Mouse (Mus musculus) hindbrain, postnatal 0 days (tissue): ENCODE measurements around the gene Card11. TPM values are rescaled to one million over a fixed set of nuclear protein-coding genes. Genes with fewer than 3 reads are reported as not detected.

Experiments
- ATAC-seq: fragments of 200-750 bp; cut with Nextera tagmentation; 2 replicates; pipeline ENCODE4 v1.8.0; 2017; ENCODE audit warnings: mild to moderate bottlenecking, moderate TSS enrichment, moderate library complexity
- DNase-seq: peaks from one replicate; pipeline ENCODE4 v3.0.0-alpha.2; 2015; ENCODE audit warnings: low spot score
- H3K27ac ChIP-seq: fragments of 300-500 bp; sonication (generic); 2 replicates; pipeline ENCODE4 v1.5.1; 2014; ENCODE audit warnings: mild to moderate bottlenecking
- H3K27me3 ChIP-seq: fragments of 300-500 bp; sonication (generic); 2 replicates; pipeline ENCODE4 v1.6.1; 2014; ENCODE audit warnings: low read length, mixed read lengths; ENCODE audit not compliant: insufficient read depth
- H3K36me3 ChIP-seq: fragments of 300-500 bp; sonication (generic); 2 replicates; pipeline ENCODE4 v1.6.1; 2014; ENCODE audit warnings: low read length, mixed read lengths; ENCODE audit not compliant: insufficient read depth
- H3K4me1 ChIP-seq: fragments of 300-500 bp; sonication (generic); 2 replicates; pipeline ENCODE4 v1.6.1; 2014; ENCODE audit warnings: antibody characterized with exemption, low read length, mixed read lengths; ENCODE audit not compliant: insufficient read depth
- H3K4me2 ChIP-seq: fragments of 300-500 bp; sonication (generic); 2 replicates; pipeline ENCODE4 v1.6.1; 2014; ENCODE audit warnings: low read depth, mild to moderate bottlenecking, low read length, moderate library complexity, mixed read lengths
- H3K4me3 ChIP-seq: fragments of 300-500 bp; sonication (generic); 2 replicates; pipeline ENCODE4 v1.5.1; 2014; ENCODE audit warnings: low read length
- H3K9ac ChIP-seq: fragments of 300-500 bp; sonication (generic); replicated peaks from 2 replicates; pipeline ENCODE4 v1.6.1; 2014; ENCODE audit warnings: mild to moderate bottlenecking, low read length, moderate library complexity, mixed read lengths
- H3K9me3 ChIP-seq: fragments of 300-500 bp; sonication (generic); 2 replicates; pipeline ENCODE4 v1.6.1; 2016; ENCODE audit warnings: low read length, mixed read lengths
- CTCF ChIP-seq: IDR thresholded peaks from 2 replicates; pipeline ENCODE4 v1.5.1; 2016; ENCODE audit warnings: antibody characterized with exemption, control low read depth, low read depth
- WGBS: fragments of 180-500 bp; shearing (Covaris S2); extraction: QIAGEN DNeasy Blood & Tissue Kit; methylation state at CpG from one replicate; pipeline ENCODE4 v1.1.7; 2014; 5-methylcytosine and 5-hydroxymethylcytosine counted together
- polyA plus RNA-seq: library from polyadenylated mRNA; unstranded; fragments of >200 nt; fragmentation: Nextera tagmentation; extraction: Ambion mirVana; gene quantifications from 2 replicates; pipeline ENCODE4 v1.2.1, GENCODE M21; 2015
- total RNA-seq: library from RNA; depleted of rRNA; stranded (reverse); fragments of >200 nt; gene quantifications from 2 replicates; pipeline ENCODE4 v1.2.3, GENCODE M21; 2014

Card11 gene
- total and polyA plus RNA-seq, 2 experiments from 2014 or later: 0.18 TPM; not detected in 1

DNA sequence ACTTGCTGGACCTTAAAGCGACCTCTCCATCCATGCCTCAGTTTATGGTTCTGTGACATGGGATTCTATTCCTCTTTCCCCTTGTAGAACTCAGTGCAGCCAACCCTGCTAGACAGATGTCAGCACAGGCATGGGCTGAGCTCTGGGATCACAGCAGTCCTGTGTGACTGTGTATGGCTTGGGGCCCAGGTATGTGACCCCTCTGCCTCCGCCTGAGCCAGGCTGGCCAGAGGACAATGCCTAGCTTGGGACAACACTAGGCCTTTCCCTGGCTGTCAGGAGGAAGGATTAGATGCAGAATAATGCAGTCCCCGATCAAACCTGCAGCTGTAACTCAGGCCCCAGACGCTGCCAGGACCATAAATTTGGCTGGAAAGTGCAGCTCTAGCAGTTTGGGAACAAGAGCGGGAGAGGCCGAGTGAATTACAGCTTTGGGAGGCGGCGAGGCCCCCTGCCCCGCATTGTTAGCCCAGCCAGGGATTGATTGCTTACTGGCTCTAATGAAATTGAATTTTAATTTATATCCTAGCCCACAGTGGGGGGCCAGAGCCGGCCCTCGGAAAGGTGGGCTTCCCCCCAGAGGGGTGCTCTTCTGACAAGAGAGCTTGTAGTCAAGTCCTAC is 144.4 kb downstream of the Card11 start:
- Histone ChIP-seq H3K4me1 (no peaks in the 10 kb centered on the region), H3K9ac (no peak overlapping the region), H3K27ac (no peak overlapping the region), H3K27me3 (no peaks in the 10 kb centered on the region), H3K4me2 (no peak overlapping the region), H3K9me3 (peaks cover 5% of the 10 kb centered on the region; the same call in 1 of the 2 replicates), H3K4me3 (no peak overlapping the region), H3K36me3 (no peaks in the 10 kb centered on the region)
- DNase-seq (no peak), ATAC-seq (no peak)
- WGBS: 49% methylated on average over 11 of the region's 11 CpGs
- TF ChIP-seq CTCF: no peak

DNA sequence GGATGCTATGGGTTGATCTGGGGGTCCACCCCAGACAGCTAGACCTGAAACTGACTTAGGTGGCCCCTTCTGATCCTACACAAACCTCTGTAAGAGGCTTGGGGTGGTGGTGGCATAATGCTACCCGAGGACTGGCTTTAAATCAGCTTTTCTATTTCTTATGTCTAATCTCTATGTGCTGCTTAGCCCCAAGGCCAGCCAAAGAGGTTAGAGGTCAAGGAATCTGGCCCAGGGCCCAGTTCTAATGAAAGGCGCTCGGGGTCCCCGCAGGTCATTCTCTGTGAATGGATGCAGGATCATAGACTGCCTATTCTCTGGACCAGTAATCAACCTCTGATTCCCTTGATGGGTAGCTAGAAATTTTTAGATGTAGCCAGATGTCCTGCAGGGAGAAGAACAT is 145.7 kb downstream of the Card11 start:
- no peak overlapping the region for H3K4me3 ChIP-seq
- 74% methylated on average over 4 of the region's 4 CpGs for WGBS
- DNase-seq (no peak), ATAC-seq (no peak)
- no peaks in the 10 kb centered on the region for H3K36me3 ChIP-seq
- peaks cover 5% of the 10 kb centered on the region; the same call in 1 of the 2 replicates for H3K9me3 ChIP-seq
- no peaks in the 10 kb centered on the region for H3K27me3 ChIP-seq
- no peak overlapping the region for H3K4me2 ChIP-seq
- no peak for TF ChIP-seq CTCF
- no peaks in the 10 kb centered on the region for H3K4me1 ChIP-seq
- no peak overlapping the region for H3K27ac ChIP-seq
- H3K9ac ChIP-seq: no peak overlapping the region

DNA sequence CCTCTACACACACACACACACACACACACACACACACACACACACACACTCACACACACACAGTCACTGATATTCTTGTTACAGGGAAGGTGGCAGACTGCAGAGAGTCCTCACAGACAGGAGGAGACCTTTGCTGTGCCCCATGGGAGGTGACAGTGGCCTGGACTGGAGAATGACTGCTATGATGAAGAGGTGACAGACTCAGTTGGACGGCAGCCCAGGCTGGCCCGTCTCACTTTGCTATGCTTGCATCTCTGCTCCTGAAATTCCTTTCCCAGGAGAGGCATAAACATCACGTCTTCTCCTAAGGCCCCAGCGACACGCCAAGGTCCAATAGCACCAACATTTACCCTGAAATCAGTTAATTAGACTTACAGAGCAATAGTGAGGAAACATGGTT is 146.7 kb downstream of the Card11 start:
- Histone ChIP-seq H3K4me1 (no peaks in the 10 kb centered on the region), H3K4me2 (no peak overlapping the region), H3K9ac (no peak overlapping the region), H3K36me3 (no peaks in the 10 kb centered on the region), H3K27ac (no peak overlapping the region), H3K9me3 (peaks cover 5% of the 10 kb centered on the region; the same call in 1 of the 2 replicates), H3K4me3 (no peak overlapping the region), H3K27me3 (no peaks in the 10 kb centered on the region)
- TF ChIP-seq CTCF: no peak
- no peak for ATAC-seq
- no peak for DNase-seq
- whole genome bisulfite sequencing: 64% methylated on average over 5 of the region's 5 CpGs

DNA sequence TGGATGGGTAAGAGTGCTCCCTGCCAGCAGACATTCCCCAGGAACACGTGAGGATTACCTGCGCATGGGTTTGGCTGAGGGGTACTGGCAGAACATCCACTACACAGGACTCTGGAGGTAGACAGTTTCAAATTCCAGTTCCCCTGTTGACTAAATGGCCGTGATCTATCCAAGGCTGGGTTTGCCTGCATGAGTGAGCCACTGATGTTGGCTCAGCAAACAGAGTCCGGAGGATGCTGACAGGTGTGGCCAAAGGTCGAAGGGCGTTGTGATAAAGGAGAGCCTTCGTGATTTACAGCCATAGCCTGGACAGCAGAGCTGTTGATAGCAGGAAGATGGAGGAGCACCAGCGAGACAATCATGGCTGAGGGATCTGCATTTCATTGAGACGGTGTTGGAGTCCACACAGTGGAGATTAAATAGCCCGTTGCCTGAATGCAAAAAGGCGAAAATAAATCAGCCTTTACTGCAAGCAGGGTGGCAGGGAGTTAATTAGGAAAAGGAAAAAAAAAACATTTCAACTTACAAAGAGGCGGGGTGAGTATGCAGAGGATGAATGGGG is 147.9 kb downstream of the Card11 start:
- H3K27ac ChIP-seq: no peak overlapping the region
- DNase-seq (no peak), ATAC-seq (no peak)
- no peaks in the 10 kb centered on the region for H3K36me3 ChIP-seq
- 83% methylated on average over 12 of the region's 12 CpGs for WGBS
- H3K4me3 ChIP-seq: no peak overlapping the region
- no peaks in the 10 kb centered on the region for H3K27me3 ChIP-seq
- H3K9ac ChIP-seq: no peak overlapping the region
- no peaks in the 10 kb centered on the region for H3K4me1 ChIP-seq
- peaks cover 5% of the 10 kb centered on the region; the same call in 1 of the 2 replicates for H3K9me3 ChIP-seq
- no peak overlapping the region for H3K4me2 ChIP-seq
- TF ChIP-seq CTCF: no peak

DNA sequence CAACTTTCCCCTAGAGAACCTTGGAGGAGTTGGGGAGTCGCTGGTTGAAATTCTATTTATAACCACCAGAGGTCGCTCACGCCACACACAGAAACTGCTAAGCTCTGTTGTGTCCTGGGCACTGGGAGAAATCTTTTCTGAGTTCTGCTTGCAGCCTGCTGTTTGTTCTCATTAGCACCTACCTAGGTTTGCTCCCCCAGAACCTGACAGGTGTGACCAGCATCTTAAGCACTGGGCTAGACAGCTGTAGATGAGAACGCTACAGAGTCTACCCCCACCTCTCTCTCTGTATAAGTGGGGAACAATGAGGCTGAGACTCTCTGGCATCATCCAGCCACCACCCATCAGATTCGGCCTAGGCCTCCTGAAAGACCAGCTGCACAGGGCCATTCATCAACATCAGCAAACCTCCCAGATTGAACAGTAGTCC is 153.1 kb downstream of the Card11 start:
- DNase-seq: peak; percentile 84
- Histone ChIP-seq H3K4me1 (no peaks in the 10 kb centered on the region), H3K4me2 (no peak overlapping the region), H3K9me3 (peaks cover 5% of the 10 kb centered on the region; the same call in 1 of the 2 replicates), H3K36me3 (no peaks in the 10 kb centered on the region), H3K4me3 (no peak overlapping the region), H3K27me3 (no peaks in the 10 kb centered on the region), H3K27ac (no peak overlapping the region; the same call in 1 of the 2 replicates), H3K9ac (no peak overlapping the region)
- 14% methylated on average over 5 of the region's 5 CpGs for WGBS
- TF ChIP-seq CTCF: peak; percentile 93
- peak; percentile 70 for ATAC-seq

DNA sequence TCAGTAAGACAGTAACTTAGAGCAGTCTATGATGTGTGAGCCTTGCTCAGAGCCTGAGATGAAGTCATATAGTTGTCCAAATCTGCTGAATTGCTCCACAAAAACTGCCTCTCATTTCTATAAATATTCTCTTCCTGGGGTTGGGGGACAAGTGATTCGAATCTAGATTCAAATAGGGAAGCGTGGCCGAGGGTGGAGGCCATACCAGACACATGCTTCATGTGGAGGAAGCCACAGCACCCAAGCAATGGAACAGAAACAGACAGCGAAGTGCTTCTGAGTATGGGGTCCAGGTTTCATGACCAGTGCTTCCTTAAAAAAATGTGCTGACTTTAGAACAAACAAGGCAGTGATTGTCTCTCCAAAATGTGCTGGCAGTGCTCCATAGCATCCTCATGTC is 158.4 kb downstream of the Card11 start:
- 70% methylated on average over 4 of the region's 4 CpGs for WGBS
- Histone ChIP-seq H3K4me1 (no peaks in the 10 kb centered on the region), H3K4me3 (no peak overlapping the region), H3K9me3 (no peaks in the 10 kb centered on the region), H3K4me2 (no peak overlapping the region), H3K27me3 (no peaks in the 10 kb centered on the region), H3K9ac (no peak overlapping the region), H3K27ac (no peak overlapping the region), H3K36me3 (no peaks in the 10 kb centered on the region)
- TF ChIP-seq CTCF: no peak
- DNase-seq (no peak), ATAC-seq (no peak)

DNA sequence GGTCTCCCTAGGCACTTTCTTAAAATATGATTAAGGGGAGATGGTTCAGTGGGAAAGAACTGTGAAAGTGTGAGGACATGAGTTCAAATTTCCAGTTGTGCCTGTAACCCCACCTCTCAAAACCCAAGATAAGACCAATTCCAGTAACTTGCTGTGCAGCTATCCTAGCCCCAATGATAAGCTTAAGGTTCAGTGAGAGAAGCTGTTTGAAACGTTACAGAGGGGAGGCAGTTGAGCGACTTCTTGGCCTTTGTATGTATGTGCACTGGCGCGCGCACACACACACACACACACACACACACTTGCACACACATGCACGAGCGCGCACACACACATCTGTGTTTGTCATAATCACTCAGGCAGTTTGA is 169.3 kb downstream of the Card11 start:
- Histone ChIP-seq H3K9me3 (no peaks in the 10 kb centered on the region), H3K27ac (no peak overlapping the region), H3K36me3 (no peaks in the 10 kb centered on the region), H3K9ac (no peak overlapping the region), H3K4me3 (no peak overlapping the region), H3K27me3 (no peaks in the 10 kb centered on the region), H3K4me2 (peak overlapping the region; percentile 38; the same call in 1 of the 2 replicates), H3K4me1 (peaks cover 24% of the 10 kb centered on the region)
- no peak for TF ChIP-seq CTCF
- ATAC-seq: no peak
- no peak for DNase-seq
- WGBS: 79% methylated on average over 8 of the region's 8 CpGs
